Mouse (Mus musculus): ENCODE results near the gene Trhr2. TPM values are rescaled to one million over a fixed set of nuclear protein-coding genes. Genes with fewer than 3 reads are reported as not detected.

Gene Trhr2
- total RNA-seq, 2 experiments from 2014 or later, result not detected

Other genes with a start within 250 kb of the Trhr2 start
- 10 to 100 TPM; 45.7 to 47.0 TPM for gene Zfpm1, start 78.6 kb downstream of the Trhr2 start, total RNA-seq (2021)
- 10 to 100 TPM; 28.4 to 31.1 TPM for gene Zc3h18, start 15.9 kb upstream of the Trhr2 start, total RNA-seq (2021)
- not detected for gene Il17c, start 61.3 kb upstream of the Trhr2 start, total RNA-seq (2021)
- 10 to 100 TPM; 59.7 to 69.2 TPM for gene Cyba, start 72.2 kb upstream of the Trhr2 start, total RNA-seq (2021)
- 1 to 10 TPM; 8.0 to 8.4 TPM for gene Mvd, start 82.7 kb upstream of the Trhr2 start, total RNA-seq (2021)
- under 1 TPM; 0.55 to 0.63 TPM for gene Snai3, start 100.0 kb upstream of the Trhr2 start, total RNA-seq (2021)
- 10 to 100 TPM; 24.3 to 27.4 TPM for gene Rnf166, start 115.3 kb upstream of the Trhr2 start, total RNA-seq (2021)
- gene Ctu2, start 115.4 kb upstream of the Trhr2 start, total RNA-seq (2021), result 10 to 100 TPM; 16.2 to 22.4 TPM
- gene Piezo1, start 190.6 kb upstream of the Trhr2 start, total RNA-seq (2021), result 10 to 100 TPM; 53.7 to 55.4 TPM
- 10 to 100 TPM; 36.5 to 38.2 TPM for gene Cdt1, start 207.3 kb upstream of the Trhr2 start, total RNA-seq (2021)
- gene Aprt, start 216.2 kb upstream of the Trhr2 start, total RNA-seq (2021), result 10 to 100 TPM; 58.5 to 58.8 TPM

Data from heart, postnatal 4 days (tissue).